Mouse (Mus musculus) cerebellum, adult 2 months (tissue): ENCODE data around the gene Habp2. TPM values are rescaled to one million over a fixed set of nuclear protein-coding genes. Genes with fewer than 3 reads are reported as not detected.

Source experiments
- DNase-seq, 2 experiments: peaks; one replicate each; pipeline ENCODE4 v3.0.0; 2021
- H3K27ac ChIP-seq: fragments of 200-500 bp; 2 replicates; pipeline ENCODE4 v1.5.1; 2012; ENCODE audit warnings: low read length, control low read depth, inconsistent platforms; ENCODE audit not compliant: insufficient read depth
- H3K27me3 ChIP-seq: fragments of 200-500 bp; 2 replicates; pipeline ENCODE4 v1.6.1; 2012; ENCODE audit warnings: inconsistent platforms, mild to moderate bottlenecking, low read length, moderate library complexity; ENCODE audit not compliant: control insufficient read depth, insufficient read depth
- H3K4me1 ChIP-seq: fragments of 200-500 bp; 2 replicates; pipeline ENCODE4 v1.6.1; 2011; ENCODE audit warnings: low read length; ENCODE audit not compliant: control insufficient read depth, insufficient read depth
- H3K4me3 ChIP-seq: fragments of 200-500 bp; replicated peaks from 2 replicates; pipeline ENCODE3; 2011; ENCODE audit warnings: mild to moderate bottlenecking, low read depth, low read length, control low read depth; ENCODE audit not compliant: insufficient read depth
- CTCF ChIP-seq: fragments of 200-500 bp; IDR thresholded peaks from 2 replicates; pipeline ENCODE4 v1.5.1; 2011; ENCODE audit warnings: low read depth, mild to moderate bottlenecking, control low read depth, low read length, moderate library complexity, borderline replicate concordance; ENCODE audit not compliant: insufficient read depth
- POLR2A ChIP-seq: fragments of 200-500 bp; IDR thresholded peaks from 2 replicates; pipeline ENCODE4 v1.6.1; 2011; ENCODE audit warnings: low read length, control low read depth, borderline replicate concordance; ENCODE audit not compliant: insufficient read depth
- WGBS: fragments of 180-500 bp; shearing (Covaris S2); methylation state at CpG from one replicate; pipeline ENCODE4 v1.1.7; 2018; 5-methylcytosine and 5-hydroxymethylcytosine counted together
- polyA plus RNA-seq: library from polyadenylated mRNA; depleted of rRNA; stranded (reverse); fragments of >200 nt; gene quantifications from 2 replicates; pipeline ENCODE4 v1.2.3, GENCODE M21; 2012

Gene Habp2
- polyA plus RNA-seq, 1 experiment, result not detected

DNA sequence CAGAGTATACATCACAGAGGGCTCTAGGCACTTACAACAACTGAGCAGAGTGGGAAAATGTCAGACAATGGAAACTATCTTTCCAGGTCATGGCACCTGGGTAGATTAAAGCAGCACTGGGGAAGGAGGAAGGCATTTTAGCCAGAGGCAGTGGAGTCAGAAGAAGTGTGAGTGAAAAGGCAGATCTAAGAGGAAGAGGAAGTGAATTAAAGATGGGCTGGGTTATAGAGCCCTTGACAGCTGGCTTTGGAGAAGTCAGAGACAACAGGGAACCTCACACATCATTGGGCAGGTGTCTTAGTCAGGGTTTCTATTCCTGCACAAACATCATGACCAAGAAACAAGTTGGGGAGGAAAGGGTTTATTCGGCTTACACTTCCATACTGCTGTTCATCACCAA lies 30.2 kb upstream of the Habp2 start:
- Histone ChIP-seq H3K27me3 (no peaks in the 10 kb centered on the region), H3K4me3 (no peak overlapping the region), H3K4me1 (no peaks in the 10 kb centered on the region), H3K27ac (no peak overlapping the region)
- DNase-seq, result no peak
- TF ChIP-seq POLR2A, result no peak
- TF ChIP-seq CTCF, result no peak
- WGBS, result 100% methylated on average over 1 of the region's 1 CpGs

DNA sequence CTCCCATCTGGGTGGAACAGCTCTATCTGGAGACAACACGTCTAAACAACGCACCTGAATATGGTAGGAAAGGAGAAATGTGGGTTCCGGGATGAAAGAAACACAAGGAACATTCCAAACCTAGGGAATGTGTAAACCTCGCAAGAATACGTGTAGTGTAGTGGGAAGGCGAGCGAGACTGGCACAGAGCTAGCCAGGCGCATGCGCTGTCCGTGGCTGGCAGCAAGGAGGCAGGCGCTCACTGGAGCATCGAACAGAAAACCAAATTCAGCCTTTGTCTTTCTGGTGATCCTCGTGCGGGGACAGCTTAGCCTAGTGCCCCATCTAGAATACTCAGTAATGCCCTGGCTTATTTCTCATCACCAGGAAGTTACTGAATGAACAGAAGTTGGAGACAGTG lies 23.2 kb upstream of the Habp2 start:
- DNase-seq, result peak in 1 of 2 experiments; percentile 15
- no peak overlapping the region for H3K27ac ChIP-seq
- WGBS, result 66% methylated on average over 14 of the region's 14 CpGs
- H3K4me3 ChIP-seq, result no peak overlapping the region
- no peaks in the 10 kb centered on the region for H3K4me1 ChIP-seq
- no peaks in the 10 kb centered on the region for H3K27me3 ChIP-seq
- no peak for TF ChIP-seq POLR2A
- TF ChIP-seq CTCF, result no peak

DNA sequence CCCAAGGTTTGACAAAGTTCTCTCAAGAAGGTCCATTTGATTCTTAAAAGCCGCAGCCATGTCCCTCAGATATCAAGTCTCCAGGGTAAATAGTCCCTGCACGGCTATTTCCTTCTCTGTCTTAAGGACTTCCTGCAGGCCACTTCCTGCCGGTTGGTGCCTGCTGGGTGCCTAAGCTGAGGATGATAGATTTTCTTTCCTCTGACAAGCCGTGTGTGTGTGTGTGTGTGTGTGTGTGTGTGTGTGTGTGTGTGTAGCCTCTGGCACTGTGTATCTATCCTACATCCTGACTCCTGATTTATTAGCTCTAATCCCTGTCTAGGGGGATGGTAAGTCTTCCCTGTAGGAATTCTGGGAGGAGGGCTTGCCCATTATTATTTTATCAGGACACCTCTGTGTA lies 22.8 kb upstream of the Habp2 start:
- Histone ChIP-seq H3K27me3 (no peaks in the 10 kb centered on the region), H3K4me3 (no peak overlapping the region), H3K27ac (no peak overlapping the region), H3K4me1 (no peaks in the 10 kb centered on the region)
- no peak for DNase-seq
- TF ChIP-seq POLR2A (no peak), CTCF (no peak)
- WGBS, result 70% methylated on average over 4 of the region's 4 CpGs

DNA sequence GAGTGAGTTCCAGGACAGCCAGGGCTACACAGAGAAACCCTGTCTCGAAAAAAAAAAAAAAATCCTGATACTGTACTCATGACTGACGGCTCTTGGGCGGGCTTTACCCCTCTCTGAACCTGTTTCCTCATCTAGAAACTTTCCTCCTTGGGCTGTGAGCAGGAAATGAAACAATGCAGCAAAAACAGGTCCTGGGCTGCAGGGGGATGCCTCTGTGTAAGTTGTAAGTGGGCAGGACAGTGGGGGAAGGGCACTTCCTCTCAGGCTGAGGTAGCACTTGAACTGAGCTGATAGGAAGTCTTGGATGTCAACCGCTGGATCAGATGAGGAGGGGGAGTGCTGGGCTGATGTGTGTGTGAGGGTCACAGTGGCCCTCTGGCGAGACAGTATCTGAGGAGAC lies 21.8 kb upstream of the Habp2 start:
- no peak overlapping the region for H3K4me3 ChIP-seq
- no peaks in the 10 kb centered on the region for H3K27me3 ChIP-seq
- no peaks in the 10 kb centered on the region for H3K4me1 ChIP-seq
- TF ChIP-seq CTCF (no peak), POLR2A (no peak)
- H3K27ac ChIP-seq, result no peak overlapping the region
- WGBS, result 91% methylated on average over 5 of the region's 5 CpGs
- no peak for DNase-seq

DNA sequence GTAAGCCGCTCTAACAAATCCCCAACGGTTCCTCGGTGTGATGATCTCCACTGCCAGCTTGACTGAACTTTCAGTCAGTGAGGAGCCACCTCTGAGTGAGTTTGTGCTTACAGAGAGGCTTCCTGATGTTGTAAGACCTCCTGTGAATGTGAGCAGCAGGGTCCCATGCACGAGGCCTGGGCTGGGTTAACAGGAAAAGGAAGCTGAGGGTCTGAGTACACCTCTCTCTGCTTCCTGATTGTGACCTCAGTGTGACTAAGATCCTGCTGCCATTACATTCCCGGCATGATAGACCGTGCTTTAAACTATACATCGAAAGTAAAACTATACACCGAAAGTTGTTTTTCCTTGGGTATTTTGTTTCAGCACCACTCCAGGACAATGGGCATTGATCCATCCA lies 14.9 kb upstream of the Habp2 start:
- no peak for DNase-seq
- Histone ChIP-seq H3K27me3 (no peaks in the 10 kb centered on the region), H3K4me1 (no peaks in the 10 kb centered on the region), H3K27ac (no peak overlapping the region), H3K4me3 (no peak overlapping the region)
- no peak for TF ChIP-seq CTCF
- no peak for TF ChIP-seq POLR2A
- WGBS, result 79% methylated on average over 8 of the region's 8 CpGs

DNA sequence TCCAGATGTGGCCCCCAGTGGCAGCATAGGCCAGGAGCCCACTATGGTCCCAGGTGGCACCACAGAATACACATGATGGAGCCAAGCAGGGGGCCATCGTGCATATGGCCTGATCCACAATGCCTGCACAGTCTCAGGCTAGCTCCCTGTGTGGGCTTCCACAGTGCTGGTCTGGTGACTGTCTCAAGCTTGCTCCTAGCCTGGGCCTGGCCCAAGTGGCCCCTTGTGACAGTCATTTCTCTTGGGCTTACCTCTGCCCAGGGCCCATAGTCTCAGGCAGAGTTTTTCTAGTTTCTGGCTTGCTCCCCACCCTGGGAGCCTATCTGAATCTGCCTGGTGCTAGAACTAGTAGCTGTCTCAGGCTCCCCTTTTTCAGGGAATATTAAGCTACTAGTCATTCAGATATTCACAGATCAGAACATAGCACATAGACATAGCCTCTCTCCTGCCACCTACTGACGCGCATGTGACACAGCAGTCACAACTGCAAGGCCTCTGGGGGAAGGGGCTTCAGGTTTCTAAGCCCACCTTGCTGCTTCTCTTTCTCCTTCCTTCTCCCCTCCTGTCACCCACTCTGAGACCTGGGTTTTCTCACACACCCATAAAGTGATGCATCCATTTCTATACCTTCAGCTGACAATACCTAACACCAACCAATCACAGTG lies 9.7 kb upstream of the Habp2 start:
- WGBS, result 48% methylated on average over 3 of the region's 3 CpGs
- no peaks in the 10 kb centered on the region for H3K27me3 ChIP-seq
- no peaks in the 10 kb centered on the region for H3K4me1 ChIP-seq

DNA sequence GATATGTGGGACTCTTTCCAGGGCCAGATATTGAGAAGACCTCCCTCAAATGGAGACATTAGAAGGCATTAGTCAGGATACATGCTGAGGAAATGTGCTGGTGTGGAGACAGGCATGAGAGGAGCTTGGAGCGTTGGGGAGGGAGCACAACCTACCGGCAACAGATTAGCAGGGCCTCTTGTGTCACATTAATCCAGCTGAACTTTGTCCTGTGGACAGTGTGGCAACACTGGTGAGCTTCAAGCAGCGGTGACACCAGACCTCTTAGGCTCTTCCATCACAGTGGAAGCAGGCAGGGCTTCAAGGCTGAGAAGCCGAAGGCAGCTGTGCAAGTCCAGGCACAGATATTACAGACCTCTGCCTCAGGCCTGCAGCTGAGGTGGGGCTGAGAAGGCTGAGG lies 9.0 kb upstream of the Habp2 start:
- WGBS, result 87% methylated on average over 4 of the region's 4 CpGs
- H3K4me1 ChIP-seq, result no peaks in the 10 kb centered on the region
- H3K27ac ChIP-seq, result no peak overlapping the region
- TF ChIP-seq CTCF (no peak), POLR2A (no peak)
- H3K27me3 ChIP-seq, result no peaks in the 10 kb centered on the region
- H3K4me3 ChIP-seq, result no peak overlapping the region
- DNase-seq, result no peak

More for the DNA sequence above, 9.7 kb upstream of the Habp2 start:
- no peak for DNase-seq
- TF ChIP-seq CTCF (peak; percentile 24; the same call in 1 of the 2 replicates), POLR2A (no peak)
- Histone ChIP-seq H3K4me3 (no peak overlapping the region), H3K27ac (no peak overlapping the region)

DNA sequence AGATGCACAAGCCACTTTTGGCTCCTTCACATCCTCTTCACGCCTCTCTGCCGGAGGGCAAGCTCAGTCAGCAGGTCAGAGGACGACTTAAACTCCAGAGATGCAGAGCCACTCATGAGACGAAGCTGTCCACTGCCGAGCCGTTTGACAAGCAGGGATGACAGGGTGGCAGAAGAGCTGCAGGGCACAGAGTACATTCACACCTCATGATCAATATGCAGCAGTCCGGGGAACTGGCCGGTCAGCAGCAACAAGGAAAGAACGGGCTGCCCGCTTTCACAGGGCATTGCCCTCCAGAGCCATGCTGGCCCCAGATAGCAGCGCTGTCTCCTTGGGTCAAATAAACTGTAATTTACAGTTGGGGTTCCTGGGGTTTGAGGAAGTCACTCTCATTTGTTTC lies 8.6 kb upstream of the Habp2 start:
- 91% methylated on average over 11 of the region's 11 CpGs for WGBS
- Histone ChIP-seq H3K27ac (no peak overlapping the region), H3K4me3 (no peak overlapping the region), H3K27me3 (no peaks in the 10 kb centered on the region), H3K4me1 (no peaks in the 10 kb centered on the region)
- no peak for TF ChIP-seq CTCF
- no peak for TF ChIP-seq POLR2A
- DNase-seq, result no peak
